Mouse (Mus musculus) fibroblast of lung, adult 2 months (primary cell): ENCODE data around the gene Sspn.
A peak's percentile ranks its signal among the peaks of the same experiment; 100 is the strongest.

Experiments
- DNase-seq: peaks from one replicate; pipeline ENCODE4 v3.0.0-alpha.2; 2011; ENCODE audit warnings: low read depth

Gene Sspn

GRCm38 (mm10) chr6:145934001-145934696, 2.7 kb downstream of the Sspn start:
- peak; percentile 65 for DNase-seq

- DNase-seq: no peak
Observed at GRCm38 (mm10) chr6:145934697-145935240, 3.3 kb downstream of the Sspn start.

GRCm38 (mm10) chr6:145935912-145936311, 4.5 kb downstream of the Sspn start:
- DNase-seq: no peak

- no peak for DNase-seq
Observed at GRCm38 (mm10) chr6:145936511-145936910, 5.1 kb downstream of the Sspn start.

GRCm38 (mm10) chr6:145940852-145941251, 9.4 kb downstream of the Sspn start:
- no peak for DNase-seq

GRCm38 (mm10) chr6:145942263-145942966, 11.0 kb downstream of the Sspn start:
- no peak for DNase-seq

GRCm38 (mm10) chr6:145943414-145943813, 12.0 kb downstream of the Sspn start:
- no peak for DNase-seq

GRCm38 (mm10) chr6:145945700-145946344, 14.4 kb downstream of the Sspn start:
- DNase-seq: no peak

GRCm38 (mm10) chr6:145949049-145949448, 17.6 kb downstream of the Sspn start:
- DNase-seq: no peak

- no peak for DNase-seq
Observed at GRCm38 (mm10) chr6:145950626-145951025, 19.2 kb downstream of the Sspn start.

GRCm38 (mm10) chr6:145952594-145952993, 21.2 kb downstream of the Sspn start:
- DNase-seq: no peak

GRCm38 (mm10) chr6:145953121-145953896, 21.9 kb downstream of the Sspn start:
- no peak for DNase-seq

- no peak for DNase-seq
Observed at GRCm38 (mm10) chr6:145957427-145957965, 26.1 kb downstream of the Sspn start.

GRCm38 (mm10) chr6:145958070-145958469, 26.6 kb downstream of the Sspn start:
- DNase-seq: no peak

GRCm38 (mm10) chr6:145961047-145961446, 29.6 kb downstream of the Sspn start:
- DNase-seq: no peak

GRCm38 (mm10) chr6:145963966-145964365, 32.5 kb downstream of the Sspn start:
- no peak for DNase-seq

- peak; percentile 64 for DNase-seq
Observed at GRCm38 (mm10) chr6:145967693-145968092, 36.3 kb downstream of the Sspn start.

GRCm38 (mm10) chr6:145968301-145968818, 36.9 kb downstream of the Sspn start:
- peak; percentile 99 for DNase-seq

GRCm38 (mm10) chr6:145968821-145969220, 37.4 kb downstream of the Sspn start:
- DNase-seq: no peak

GRCm38 (mm10) chr6:145969572-145969971, 38.1 kb downstream of the Sspn start:
- no peak for DNase-seq

- DNase-seq: no peak
Observed at GRCm38 (mm10) chr6:145972107-145972506, 40.7 kb downstream of the Sspn start.
